Mouse (Mus musculus) testis, adult 2 months (tissue): ENCODE results near the gene Slc35g2.

Source experiments
- CTCF ChIP-seq: fragments of 200-500 bp; IDR thresholded peaks from 2 replicates; pipeline ENCODE4 v1.5.1; 2012; ENCODE audit warnings: low read depth, mild to moderate bottlenecking, inconsistent platforms, low read length, moderate library complexity; ENCODE audit not compliant: control insufficient read depth, insufficient read depth, insufficient replicate concordance
- POLR2A ChIP-seq: fragments of 200-500 bp; IDR thresholded peaks from 2 replicates; pipeline ENCODE4 v1.6.1; 2012; ENCODE audit warnings: low read depth, mild to moderate bottlenecking, inconsistent platforms, low read length, moderate library complexity; ENCODE audit not compliant: control insufficient read depth

GRCm38 (mm10) chr9:100506652-100507051, 64.2 kb downstream of the Slc35g2 start:
- TF ChIP-seq CTCF, result no peak
- no peak for TF ChIP-seq POLR2A
